Mouse (Mus musculus) gastrocnemius, adult 18-20 months (tissue): ENCODE results near the gene Gnl3. TPM values are rescaled to one million over a fixed set of nuclear protein-coding genes. Genes with fewer than 3 reads are reported as not detected.
A peak's percentile ranks its signal among the peaks of the same experiment; 100 is the strongest.

Source experiments
- DNase-seq: peaks from one replicate; pipeline ENCODE4 v3.0.0; 2021; ENCODE audit warnings: low spot score
- long read RNA-seq, 2 experiments: library from polyadenylated mRNA; stranded (forward); transcript quantifications; one replicate each; pipeline ENCODE4 v2.0.0; 2021
- total RNA-seq, 2 experiments: library from RNA; stranded (reverse); gene quantifications; 2 replicates each; pipeline ENCODE4 v1.2.3; 2021

Gene Gnl3
- 10 to 100 TPM; 31.8 to 31.9 TPM for total RNA-seq
- long read RNA-seq, experiment 1, transcript Gnl3-201 (15 exons, 1,947 nt): major isoform, 16 of 20 reads
- long read RNA-seq, experiment 1, partial matches to known transcripts: 2 of 20 reads
- long read RNA-seq, experiment 1, other reads (novel, unspliced or antisense): 1 of 20 reads
- long read RNA-seq, experiment 2, transcript Gnl3-201 (15 exons, 1,947 nt): major isoform, 24 of 27 reads
- long read RNA-seq, experiment 2, partial matches to known transcripts: 0 of 27 reads
- long read RNA-seq, experiment 2, other reads (novel, unspliced or antisense): 3 of 27 reads

GRCm38 (mm10) chr14:31018860-31019291 is at the start of gene Gnl3, which contains the start of gene Pbrm1:
TSS of gene Gnl3 (minus strand) at chr14:31019152.
TSS of gene Pbrm1 (plus strand) at chr14:31019138.
- DNase-seq: peak; percentile 96

GRCm38 (mm10) chr14:31062277-31062676 is 43.3 kb upstream of the Gnl3 start:
- no peak for DNase-seq

- no peak for DNase-seq
Observed at GRCm38 (mm10) chr14:31045817-31046216, 26.9 kb upstream of the Gnl3 start.

- DNase-seq: no peak
Observed at GRCm38 (mm10) chr14:31045296-31045695, 26.3 kb upstream of the Gnl3 start.

GRCm38 (mm10) chr14:31025785-31026184 is 6.8 kb upstream of the Gnl3 start:
- DNase-seq: no peak

- no peak for DNase-seq
Observed at GRCm38 (mm10) chr14:31022579-31022978, 3.6 kb upstream of the Gnl3 start.

GRCm38 (mm10) chr14:31019331-31020205 is 616 bp upstream of the Gnl3 start:
- DNase-seq: peak; percentile 57

- DNase-seq: no peak
Observed at GRCm38 (mm10) chr14:31017854-31018253, 1.1 kb downstream of the Gnl3 start.

GRCm38 (mm10) chr14:31016063-31016462 is 2.9 kb downstream of the Gnl3 start:
- DNase-seq: no peak

GRCm38 (mm10) chr14:31013928-31014327 is 5.0 kb downstream of the Gnl3 start:
- DNase-seq: no peak

- no peak for DNase-seq
Observed at GRCm38 (mm10) chr14:31011588-31011987, 7.4 kb downstream of the Gnl3 start.

GRCm38 (mm10) chr14:31006779-31007178 is 12.2 kb downstream of the Gnl3 start:
- no peak for DNase-seq

- DNase-seq: no peak
Observed at GRCm38 (mm10) chr14:31004527-31004926, 14.4 kb downstream of the Gnl3 start.

GRCm38 (mm10) chr14:31001307-31002205 is 17.4 kb downstream of the Gnl3 start, which contains the start of the genes Glt8d1 and Spcs1:
TSS of gene Glt8d1 (plus strand) at chr14:31001400.
TSS of gene Spcs1 (minus strand) at chr14:31001672.
- peak; percentile 81 for DNase-seq

GRCm38 (mm10) chr14:31000816-31001306 is 18.1 kb downstream of the Gnl3 start:
- DNase-seq: no peak

- DNase-seq: no peak
Observed at GRCm38 (mm10) chr14:31000356-31000755, 18.6 kb downstream of the Gnl3 start.

- no peak for DNase-seq
Observed at GRCm38 (mm10) chr14:30996417-30996816, 22.5 kb downstream of the Gnl3 start.

GRCm38 (mm10) chr14:30976222-30976621 is 42.7 kb downstream of the Gnl3 start:
- DNase-seq: no peak

- DNase-seq: no peak
Observed at GRCm38 (mm10) chr14:30974204-30974603, 44.7 kb downstream of the Gnl3 start.
